Mouse (Mus musculus) T-helper 2 cell (primary cell): ENCODE data around the gene Bcar3.

Experiments
- in situ Hi-C: fragments of 300-600 bp; cut with MboI, MseI; formaldehyde crosslinking; loops from one replicate; pipeline ENCODE4 v1.15.1; 2025; ENCODE audit warnings: high pct_unique_total_duplicates

Gene Bcar3

GRCm38 (mm10) chr3:122417466-122417865 lies 123.5 kb downstream of the Bcar3 start:
- in situ Hi-C loops, result no loop called here

GRCm38 (mm10) chr3:122418564-122419274 lies 124.8 kb downstream of the Bcar3 start:
- in situ Hi-C loops, result no loop called here

GRCm38 (mm10) chr3:122419610-122420409 lies 125.9 kb downstream of the Bcar3 start:
- in situ Hi-C loops, result no loop called here

DNA sequence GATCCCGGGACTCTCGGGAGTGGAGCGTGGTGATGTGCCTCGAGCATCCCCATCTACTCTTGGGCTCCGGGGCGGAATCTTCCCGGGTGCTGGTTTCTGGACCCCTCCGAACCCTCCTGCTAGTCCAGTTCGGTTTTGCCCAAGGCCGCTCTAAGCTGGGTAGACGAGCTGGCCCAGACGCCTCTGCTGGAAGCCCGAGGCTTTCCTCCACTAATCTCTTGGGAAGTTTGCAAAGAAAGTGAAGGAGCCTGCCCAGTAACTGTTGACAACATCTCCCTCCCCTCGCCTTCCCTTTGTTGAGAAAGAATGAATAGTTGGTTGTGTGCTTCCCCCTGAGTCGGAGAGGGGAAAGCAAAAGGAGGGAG lies 126.5 kb downstream of the Bcar3 start:
- in situ Hi-C loops, result no loop called here

DNA sequence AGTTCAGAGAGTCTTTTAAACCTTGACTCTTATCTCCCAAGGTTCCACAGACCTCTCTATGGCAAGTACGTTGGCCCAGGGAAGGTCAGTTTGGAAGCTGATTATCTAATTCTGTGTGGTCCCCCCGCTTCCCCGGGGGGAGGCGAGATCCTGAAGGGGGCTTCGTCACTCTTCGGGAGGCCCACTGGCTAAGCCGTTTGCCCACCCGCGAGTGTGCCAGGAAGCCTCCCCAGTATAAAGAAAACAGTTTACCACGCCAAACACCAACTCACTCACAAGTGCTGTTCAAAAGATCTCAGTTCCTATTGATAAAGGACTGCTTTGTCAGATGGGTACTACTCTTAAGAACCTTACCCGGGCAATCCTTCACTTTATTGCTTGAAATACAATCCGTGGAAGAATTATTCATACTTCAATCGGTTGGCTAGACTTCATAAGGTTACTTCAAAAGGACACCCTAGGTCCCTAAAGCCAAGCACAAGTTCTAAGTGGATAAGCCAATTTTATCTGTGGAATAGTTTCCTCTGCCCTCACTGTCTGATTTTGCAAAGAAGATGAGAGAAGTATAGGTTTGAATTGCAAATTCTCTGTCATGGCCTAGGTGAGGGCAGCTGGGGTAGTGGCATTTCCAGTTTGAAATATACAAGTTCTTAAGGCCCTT lies 127.2 kb downstream of the Bcar3 start:
- in situ Hi-C loops, result no loop called here

GRCm38 (mm10) chr3:122421802-122422201 lies 127.9 kb downstream of the Bcar3 start:
- in situ Hi-C loops, result no loop called here

DNA sequence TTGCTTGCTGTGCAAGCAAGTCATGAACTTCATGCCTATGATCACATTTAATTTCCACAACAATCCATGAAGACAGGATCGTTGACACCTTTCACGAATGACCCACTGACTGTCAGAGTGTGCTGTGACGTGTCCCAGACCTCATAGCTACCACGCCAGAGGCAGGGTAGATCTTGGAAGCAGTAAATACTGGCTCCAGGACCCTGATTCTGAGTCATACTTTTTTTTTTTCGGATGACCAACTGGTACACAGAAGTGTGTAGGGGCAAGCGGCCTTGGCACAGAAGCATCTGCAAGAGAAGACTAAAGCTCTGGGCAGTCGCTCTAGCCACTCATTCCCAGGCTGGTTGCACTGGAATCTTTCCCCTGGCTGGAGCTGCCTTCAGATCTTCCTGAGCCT lies 128.3 kb downstream of the Bcar3 start:
- in situ Hi-C loops, result no loop called here

DNA sequence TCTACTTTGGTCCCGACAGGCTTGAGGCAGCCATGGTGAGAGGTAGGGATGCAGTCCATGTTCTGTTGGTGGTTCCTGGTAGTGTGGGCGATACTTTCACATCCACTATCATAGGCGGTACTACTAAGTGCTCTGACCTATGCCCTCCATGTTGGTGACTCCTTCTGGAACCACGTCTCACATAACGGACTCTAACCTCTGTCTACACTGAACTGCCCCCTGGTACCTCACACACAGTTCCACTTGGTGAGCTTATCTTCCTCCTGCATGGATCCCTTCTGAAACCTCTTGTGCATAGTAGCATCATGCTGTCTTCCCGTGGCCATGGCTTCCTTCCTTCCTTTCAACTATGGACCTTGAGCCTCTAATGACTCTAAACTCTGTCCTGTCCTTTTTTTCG lies 129.7 kb downstream of the Bcar3 start:
- in situ Hi-C loops, result no loop called here

GRCm38 (mm10) chr3:122428325-122428821 lies 134.4 kb downstream of the Bcar3 start:
- in situ Hi-C loops, result no loop called here

- in situ Hi-C loops, result no loop called here
These were observed 137.0 kb downstream of the Bcar3 start for GRCm38 (mm10) chr3:122430780-122431497.

GRCm38 (mm10) chr3:122432811-122433406 lies 139.0 kb downstream of the Bcar3 start:
- in situ Hi-C loops, result no loop called here

- in situ Hi-C loops, result no loop called here
These were observed 140.2 kb downstream of the Bcar3 start for GRCm38 (mm10) chr3:122433975-122434626.

GRCm38 (mm10) chr3:122434983-122435935 lies 141.3 kb downstream of the Bcar3 start:
- in situ Hi-C loops, result no loop called here

DNA sequence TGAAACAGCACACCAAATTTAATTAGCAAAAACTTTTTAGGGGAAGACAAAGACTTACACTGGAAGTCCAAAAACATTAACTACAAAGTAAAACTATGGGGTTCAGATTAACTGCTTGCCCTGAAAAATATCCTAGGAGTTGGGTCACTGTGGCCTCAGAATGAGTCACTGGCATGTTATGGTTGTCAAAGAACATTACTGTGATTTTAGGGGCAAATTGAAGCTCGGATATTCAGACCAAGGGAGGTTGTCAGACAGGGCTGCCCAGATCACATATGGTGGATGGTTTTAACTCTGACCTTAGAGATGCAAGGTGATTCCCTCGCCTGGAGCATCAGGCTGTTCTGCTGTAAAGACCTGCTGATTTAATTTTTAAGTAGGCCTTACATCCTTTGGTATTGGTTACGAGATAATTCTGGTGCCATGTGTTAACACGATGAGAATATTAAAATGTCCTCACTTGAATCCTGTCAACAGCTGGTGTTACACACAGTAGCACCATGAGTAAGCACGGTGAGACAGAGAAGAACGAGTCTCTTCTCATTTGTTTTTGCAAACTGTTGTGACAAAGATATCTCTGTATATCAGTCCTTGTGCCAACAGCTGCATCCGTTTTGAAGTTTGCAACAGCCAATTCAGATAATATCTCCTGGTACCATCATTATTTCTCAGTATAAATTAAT lies 144.3 kb downstream of the Bcar3 start:
- in situ Hi-C loops, result no loop called here

GRCm38 (mm10) chr3:122445696-122446095 lies 151.8 kb downstream of the Bcar3 start:
- in situ Hi-C loops, result no loop called here

GRCm38 (mm10) chr3:122446678-122447077 lies 152.7 kb downstream of the Bcar3 start:
- in situ Hi-C loops, result no loop called here

GRCm38 (mm10) chr3:122448196-122448595 lies 154.3 kb downstream of the Bcar3 start:
- in situ Hi-C loops, result no loop called here

DNA sequence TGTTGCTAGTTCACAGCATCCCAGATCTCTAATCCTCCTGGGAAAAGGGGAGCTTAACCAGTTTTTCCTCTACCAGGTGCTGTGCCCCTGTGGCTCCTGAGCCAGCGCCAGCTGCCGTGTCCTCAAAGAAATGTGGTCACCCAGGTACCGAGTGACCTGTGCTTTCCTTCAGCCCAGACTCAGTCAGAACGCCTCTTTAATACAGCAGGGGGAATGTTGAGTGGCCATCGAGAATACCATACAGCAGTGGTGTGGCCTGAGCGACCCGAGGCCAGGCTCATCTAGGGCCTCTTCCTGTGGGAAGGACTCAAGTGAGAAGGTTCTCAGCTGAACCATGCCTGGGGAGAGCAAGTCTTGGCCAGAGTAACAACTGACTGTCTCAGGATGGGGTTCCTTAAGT lies 156.1 kb downstream of the Bcar3 start:
- in situ Hi-C loops, result no loop called here

- in situ Hi-C loops, result no loop called here
These were observed 159.9 kb downstream of the Bcar3 start for GRCm38 (mm10) chr3:122453875-122454274.
